Mouse (Mus musculus): ENCODE results near the gene Tmc1. TPM values are rescaled to one million over a fixed set of nuclear protein-coding genes. Genes with fewer than 3 reads are reported as not detected.

Tmc1 gene
- polyA plus RNA-seq, 1 experiment: not detected

GRCm38 (mm10) chr19:20857819-20858218, 96.2 kb downstream of the Tmc1 start:
- H3K4me1 ChIP-seq (ENCODE audit: control insufficient read depth, insufficient read depth, insufficient read length, low read length): no peaks in the 10 kb centered on the region
- no peak overlapping the region for H3K4me3 ChIP-seq (ENCODE audit: insufficient read depth, low read depth, low read length)
- H3K27ac ChIP-seq (replicated peaks; ENCODE audit: low read depth, low read length): no peak overlapping the region

- Histone ChIP-seq H3K27ac (replicated peaks; ENCODE audit: low read depth, low read length) (no peak overlapping the region), H3K4me1 (ENCODE audit: control insufficient read depth, insufficient read depth, insufficient read length, low read length) (no peaks in the 10 kb centered on the region), H3K4me3 (ENCODE audit: insufficient read depth, low read depth, low read length) (no peak overlapping the region)
These were observed 105.1 kb downstream of the Tmc1 start for GRCm38 (mm10) chr19:20848906-20849305.

GRCm38 (mm10) chr19:20847476-20848073, 106.4 kb downstream of the Tmc1 start:
- H3K27ac ChIP-seq (replicated peaks; ENCODE audit: low read depth, low read length): no peak overlapping the region
- H3K4me3 ChIP-seq (ENCODE audit: insufficient read depth, low read depth, low read length): no peak overlapping the region
- H3K4me1 ChIP-seq (ENCODE audit: control insufficient read depth, insufficient read depth, insufficient read length, low read length): no peaks in the 10 kb centered on the region

GRCm38 (mm10) chr19:20837422-20837821, 116.6 kb downstream of the Tmc1 start:
- H3K4me1 ChIP-seq (ENCODE audit: control insufficient read depth, insufficient read depth, insufficient read length, low read length): no peaks in the 10 kb centered on the region
- no peak overlapping the region for H3K4me3 ChIP-seq (ENCODE audit: insufficient read depth, low read depth, low read length)
- H3K27ac ChIP-seq (replicated peaks; ENCODE audit: low read depth, low read length): no peak overlapping the region

GRCm38 (mm10) chr19:20836055-20836845, 117.8 kb downstream of the Tmc1 start:
- Histone ChIP-seq H3K4me1 (ENCODE audit: control insufficient read depth, insufficient read depth, insufficient read length, low read length) (no peaks in the 10 kb centered on the region), H3K4me3 (ENCODE audit: insufficient read depth, low read depth, low read length) (no peak overlapping the region), H3K27ac (replicated peaks; ENCODE audit: low read depth, low read length) (no peak overlapping the region)

- Histone ChIP-seq H3K27ac (replicated peaks; ENCODE audit: low read depth, low read length) (no peak overlapping the region), H3K4me3 (ENCODE audit: insufficient read depth, low read depth, low read length) (no peak overlapping the region), H3K4me1 (ENCODE audit: control insufficient read depth, insufficient read depth, insufficient read length, low read length) (no peaks in the 10 kb centered on the region)
These were observed 119.1 kb downstream of the Tmc1 start for GRCm38 (mm10) chr19:20834895-20835294.

- Histone ChIP-seq H3K4me1 (ENCODE audit: control insufficient read depth, insufficient read depth, insufficient read length, low read length) (no peaks in the 10 kb centered on the region), H3K4me3 (ENCODE audit: insufficient read depth, low read depth, low read length) (no peak overlapping the region), H3K27ac (replicated peaks; ENCODE audit: low read depth, low read length) (no peak overlapping the region)
These were observed 154.5 kb downstream of the Tmc1 start for GRCm38 (mm10) chr19:20799460-20799859.

GRCm38 (mm10) chr19:20797558-20798101, 156.4 kb downstream of the Tmc1 start:
- Histone ChIP-seq H3K4me3 (ENCODE audit: insufficient read depth, low read depth, low read length) (no peak overlapping the region), H3K27ac (replicated peaks; ENCODE audit: low read depth, low read length) (no peak overlapping the region), H3K4me1 (ENCODE audit: control insufficient read depth, insufficient read depth, insufficient read length, low read length) (no peaks in the 10 kb centered on the region)

GRCm38 (mm10) chr19:20796001-20796400, 158.0 kb downstream of the Tmc1 start:
- Histone ChIP-seq H3K27ac (replicated peaks; ENCODE audit: low read depth, low read length) (no peak overlapping the region), H3K4me3 (ENCODE audit: insufficient read depth, low read depth, low read length) (no peak overlapping the region), H3K4me1 (ENCODE audit: control insufficient read depth, insufficient read depth, insufficient read length, low read length) (no peaks in the 10 kb centered on the region)

- H3K4me1 ChIP-seq (ENCODE audit: control insufficient read depth, insufficient read depth, insufficient read length, low read length): no peaks in the 10 kb centered on the region
These were observed 159.0 kb downstream of the Tmc1 start for GRCm38 (mm10) chr19:20794999-20795398.

GRCm38 (mm10) chr19:20792811-20793210, 161.2 kb downstream of the Tmc1 start:
- Histone ChIP-seq H3K4me1 (ENCODE audit: control insufficient read depth, insufficient read depth, insufficient read length, low read length) (no peaks in the 10 kb centered on the region), H3K27ac (replicated peaks; ENCODE audit: low read depth, low read length) (no peak overlapping the region), H3K4me3 (ENCODE audit: insufficient read depth, low read depth, low read length) (no peak overlapping the region)

More at GRCm38 (mm10) chr19:20794999-20795398, 159.0 kb downstream of the Tmc1 start:
- Histone ChIP-seq H3K4me3 (ENCODE audit: insufficient read depth, low read depth, low read length) (no peak overlapping the region), H3K27ac (replicated peaks; ENCODE audit: low read depth, low read length) (no peak overlapping the region)

- Histone ChIP-seq H3K4me3 (ENCODE audit: insufficient read depth, low read depth, low read length) (no peak overlapping the region), H3K4me1 (ENCODE audit: control insufficient read depth, insufficient read depth, insufficient read length, low read length) (no peaks in the 10 kb centered on the region), H3K27ac (replicated peaks; ENCODE audit: low read depth, low read length) (no peak overlapping the region)
These were observed 166.7 kb downstream of the Tmc1 start for GRCm38 (mm10) chr19:20787289-20787688.

- no peaks in the 10 kb centered on the region for H3K4me1 ChIP-seq (ENCODE audit: control insufficient read depth, insufficient read depth, insufficient read length, low read length)
- no peak overlapping the region for H3K4me3 ChIP-seq (ENCODE audit: insufficient read depth, low read depth, low read length)
- H3K27ac ChIP-seq (replicated peaks; ENCODE audit: low read depth, low read length): no peak overlapping the region
These were observed 178.3 kb downstream of the Tmc1 start for GRCm38 (mm10) chr19:20775681-20776080.

- no peak overlapping the region for H3K4me3 ChIP-seq (ENCODE audit: insufficient read depth, low read depth, low read length)
These were observed 180.1 kb downstream of the Tmc1 start for GRCm38 (mm10) chr19:20773941-20774340.

GRCm38 (mm10) chr19:20764214-20764613, 189.8 kb downstream of the Tmc1 start:
- no peaks in the 10 kb centered on the region for H3K4me1 ChIP-seq (ENCODE audit: control insufficient read depth, insufficient read depth, insufficient read length, low read length)

More at GRCm38 (mm10) chr19:20773941-20774340, 180.1 kb downstream of the Tmc1 start:
- no peak overlapping the region for H3K27ac ChIP-seq (replicated peaks; ENCODE audit: low read depth, low read length)
- no peaks in the 10 kb centered on the region for H3K4me1 ChIP-seq (ENCODE audit: control insufficient read depth, insufficient read depth, insufficient read length, low read length)

More at GRCm38 (mm10) chr19:20764214-20764613, 189.8 kb downstream of the Tmc1 start:
- Histone ChIP-seq H3K27ac (replicated peaks; ENCODE audit: low read depth, low read length) (no peak overlapping the region), H3K4me3 (ENCODE audit: insufficient read depth, low read depth, low read length) (no peak overlapping the region)

Data from brown adipose tissue, adult 24 weeks (tissue).